In the genomic region with DNA sequence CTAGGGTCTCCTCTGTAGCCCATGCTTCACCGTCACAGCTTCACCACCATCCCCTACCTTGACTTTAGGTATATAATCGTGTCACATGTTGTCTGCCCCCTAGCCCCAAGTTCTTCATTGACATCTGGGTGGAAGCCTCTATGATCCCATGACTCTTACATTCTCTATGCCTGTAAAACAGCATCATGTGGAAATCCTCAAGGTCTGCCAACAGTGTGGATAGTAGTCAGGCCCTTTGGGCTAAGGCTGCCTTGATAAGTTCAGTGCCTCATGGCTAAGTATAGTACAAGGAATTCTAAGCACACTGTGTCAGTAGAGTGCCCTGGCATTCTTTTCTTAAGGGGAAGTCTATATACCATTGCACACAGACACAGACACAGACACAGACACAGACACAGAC, we compare ENCODE assay signal across 20 mouse cellular contexts.
"Had no signal": no experiment of that assay in that cellular context is flagged by ENCODE, and none has a peak within 500 bp of the region (broad histone marks: within the 10 kb centered on the region; RNA-seq: fewer than 3 reads in every experiment).

No protein-coding gene starts in this region.

- H3K36me3 ChIP-seq: limb, embryonic 10.5 days; limb, embryonic 13.5 days; liver, embryonic 13.5 days; midbrain, embryonic 12.5 days; midbrain, embryonic 15.5 days; neural tube, embryonic 12.5 days; neural tube, embryonic 15.5 days; stomach, embryonic 15.5 days had no signal

- ATAC-seq: midbrain, embryonic 15.5 days had no signal

- H3K9ac ChIP-seq: limb, embryonic 13.5 days; liver, embryonic 13.5 days; midbrain, embryonic 12.5 days; midbrain, embryonic 15.5 days; neural tube, embryonic 12.5 days; neural tube, embryonic 15.5 days; stomach, embryonic 15.5 days had no signal

- H3K27me3 ChIP-seq: limb, embryonic 13.5 days; liver, embryonic 13.5 days; midbrain, embryonic 12.5 days; midbrain, embryonic 15.5 days; neural tube, embryonic 12.5 days; neural tube, embryonic 15.5 days; stomach, embryonic 15.5 days had no signal

- H3K4me1 ChIP-seq: liver, embryonic 13.5 days; midbrain, embryonic 12.5 days; midbrain, embryonic 15.5 days; neural tube, embryonic 12.5 days; stomach, embryonic 15.5 days had no signal

- H3K4me3 ChIP-seq: layer of hippocampus, adult 2 months; limb, embryonic 10.5 days; limb, embryonic 13.5 days; liver, embryonic 13.5 days; midbrain, embryonic 12.5 days; midbrain, embryonic 15.5 days; neural tube, embryonic 12.5 days; neural tube, embryonic 15.5 days; stomach, embryonic 15.5 days had no signal

- DNase-seq: kidney, postnatal 25 days; layer of hippocampus, adult 9-11 months; liver; liver, embryonic 13.5 days; lung, adult 2 months; lung, postnatal 14 days; lung, postnatal 4 days; right cerebral cortex, adult 18-20 months; right cerebral cortex, postnatal 25 days; spleen, adult 18-20 months; thymus, postnatal 25 days had no signal

- H3K9me3 ChIP-seq: limb, embryonic 10.5 days; limb, embryonic 13.5 days; midbrain, embryonic 12.5 days; midbrain, embryonic 15.5 days; neural tube, embryonic 12.5 days; neural tube, embryonic 15.5 days; stomach, embryonic 15.5 days had no signal

- H3K27ac ChIP-seq: kidney, postnatal 0 days; layer of hippocampus, adult 2 months; limb, embryonic 10.5 days; limb, embryonic 13.5 days; liver, embryonic 13.5 days; midbrain, embryonic 12.5 days; midbrain, embryonic 15.5 days; neural tube, embryonic 12.5 days; neural tube, embryonic 15.5 days; stomach, embryonic 15.5 days had no signal

- H3K4me2 ChIP-seq: limb, embryonic 13.5 days; liver, embryonic 13.5 days; midbrain, embryonic 12.5 days; midbrain, embryonic 15.5 days; neural tube, embryonic 12.5 days; neural tube, embryonic 15.5 days; stomach, embryonic 15.5 days had no signal
